11 mouse cellular contexts compared by ENCODE assay signal in the genomic region with DNA sequence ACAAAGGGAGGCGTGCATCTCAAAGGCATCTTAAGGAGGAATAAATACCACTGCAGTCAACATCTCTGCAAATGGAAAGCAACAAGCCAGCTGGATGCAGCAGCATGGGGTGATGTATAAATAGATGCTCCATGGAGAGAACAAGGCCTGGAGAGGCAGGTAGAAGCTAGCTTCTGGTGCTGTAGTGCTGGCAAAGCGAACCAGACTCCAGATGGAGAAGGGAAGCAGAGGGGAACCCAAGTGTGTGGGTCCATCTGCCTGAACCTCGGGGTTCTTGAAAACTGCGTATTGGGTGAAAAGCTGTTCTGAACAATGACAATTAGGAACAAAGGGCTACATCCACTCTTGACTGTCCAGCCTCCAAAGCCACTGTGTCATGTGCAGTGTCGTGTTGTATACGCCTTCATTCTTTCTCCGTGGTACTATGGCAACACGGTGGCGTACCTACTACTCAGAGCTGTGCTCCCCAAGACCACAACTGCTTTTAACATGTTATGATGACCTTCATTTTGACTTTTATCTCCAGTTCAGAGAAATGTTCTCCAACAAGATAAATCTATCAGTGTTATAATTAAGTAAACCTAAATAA. TPM values are rescaled to one million over a fixed set of nuclear protein-coding genes. Genes with fewer than 3 reads are reported as not detected.
A peak's percentile ranks its signal among the peaks of the same experiment; 100 is the strongest.
DNase-seq lines count a peak whose midpoint lies in the region; ATAC-seq and TF ChIP-seq lines count a peak whose summit lies in the region.
"Had no signal": no experiment of that assay in that cellular context is flagged by ENCODE, and none has a peak within 500 bp of the region (broad histone marks: within the 10 kb centered on the region; RNA-seq: fewer than 3 reads in every experiment).

No protein-coding gene starts in this region.

- no peak for ATAC-seq in kidney, postnatal 0 days (replicated peaks; ENCODE audit: low FRiP score, low read depth)
- peak; percentile 73 for ATAC-seq in frontal cortex, adult (ENCODE audit: low TSS enrichment)
- peak; percentile 31; the same call in 1 of the 2 replicates for ATAC-seq in neural tube, embryonic 15.5 days (ENCODE audit: low FRiP score)
- ATAC-seq in monocyte, adult 5-6 weeks (replicated peaks; ENCODE audit: insufficient number of reproducible peaks, low FRiP score, low TSS enrichment, poor library complexity, severe bottlenecking): no peak
- ATAC-seq in intestine, embryonic 16.5 days: no peak
- no peak for ATAC-seq in stomach, postnatal 0 days (ENCODE audit: low FRiP score, low TSS enrichment)

- no peaks in the 10 kb centered on the region for H3K36me3 ChIP-seq in kidney, postnatal 0 days (ENCODE audit: insufficient read depth, low read length)
- no peaks in the 10 kb centered on the region for H3K36me3 ChIP-seq in neural tube, embryonic 15.5 days
- H3K36me3 ChIP-seq in intestine, embryonic 16.5 days (ENCODE audit: control insufficient read depth, insufficient read depth, low read length): no peaks in the 10 kb centered on the region
- H3K36me3 ChIP-seq in stomach, postnatal 0 days (ENCODE audit: control insufficient read depth, insufficient read depth, low read length): no peaks in the 10 kb centered on the region

- WGBS in kidney, postnatal 0 days: 80% methylated on average over 9 of the region's 9 CpGs
- WGBS in neural tube, embryonic 15.5 days: 55% methylated on average over 9 of the region's 9 CpGs
- 74% methylated on average over 9 of the region's 9 CpGs for WGBS in intestine, embryonic 16.5 days
- 84% methylated on average over 9 of the region's 9 CpGs for WGBS in stomach, postnatal 0 days

- peak; percentile 1 for DNase-seq in kidney, postnatal 0 days (ENCODE audit: low spot score)
- DNase-seq in kidney, adult 18-20 months: no peak
- peak; percentile 46 to 65 for DNase-seq in layer of hippocampus, postnatal 14 days (ENCODE audit: low spot score in 2 of 2)
- DNase-seq in stomach, postnatal 0 days (ENCODE audit: low spot score): no peak
- DNase-seq: spleen, adult 18-20 months had no signal

- H3K4me1 ChIP-seq in kidney, postnatal 0 days (replicated peaks; ENCODE audit: insufficient read depth, low read length): no peaks in the 10 kb centered on the region
- H3K4me1 ChIP-seq in neural tube, embryonic 15.5 days: peaks cover 7% of the 10 kb centered on the region; the same call in 1 of the 2 replicates
- no peaks in the 10 kb centered on the region for H3K4me1 ChIP-seq in intestine, embryonic 16.5 days (ENCODE audit: control insufficient read depth, insufficient read depth, low read length)
- no peaks in the 10 kb centered on the region for H3K4me1 ChIP-seq in stomach, postnatal 0 days (replicated peaks; ENCODE audit: control insufficient read depth, insufficient read depth)

- no peaks in the 10 kb centered on the region for H3K27me3 ChIP-seq in kidney, postnatal 0 days (ENCODE audit: insufficient read depth, low read length)
- no peaks in the 10 kb centered on the region for H3K27me3 ChIP-seq in neural tube, embryonic 15.5 days (replicated peaks)
- H3K27me3 ChIP-seq in intestine, embryonic 16.5 days (replicated peaks; ENCODE audit: control insufficient read depth, insufficient read depth, low read length): no peaks in the 10 kb centered on the region
- no peaks in the 10 kb centered on the region for H3K27me3 ChIP-seq in stomach, postnatal 0 days (ENCODE audit: control insufficient read depth, insufficient read depth, low read length)

- H3K27ac ChIP-seq in kidney, postnatal 0 days: no peak overlapping the region
- H3K27ac ChIP-seq in neural tube, embryonic 15.5 days (replicated peaks): no peak overlapping the region
- no peak overlapping the region for H3K27ac ChIP-seq in intestine, embryonic 16.5 days (ENCODE audit: low read length)
- no peak overlapping the region for H3K27ac ChIP-seq in stomach, postnatal 0 days (replicated peaks)

- no peak overlapping the region for H3K4me3 ChIP-seq in kidney, postnatal 0 days (replicated peaks; ENCODE audit: low read depth, low read length)
- H3K4me3 ChIP-seq in neural tube, embryonic 15.5 days (replicated peaks): no peak overlapping the region
- no peak overlapping the region for H3K4me3 ChIP-seq in intestine, embryonic 16.5 days (ENCODE audit: low read length)
- H3K4me3 ChIP-seq in stomach, postnatal 0 days (ENCODE audit: low read depth, low read length): no peak overlapping the region

- TF ChIP-seq CTCF in kidney, postnatal 0 days (IDR thresholded peaks at IDR 0.05; ENCODE audit: low read depth): no peak
- TF ChIP-seq CTCF in stomach, postnatal 0 days (IDR thresholded peaks at IDR 0.05; ENCODE audit: low read depth): no peak

- no peaks in the 10 kb centered on the region for H3K9me3 ChIP-seq in kidney, postnatal 0 days (replicated peaks; ENCODE audit: low read length)
- H3K9me3 ChIP-seq in neural tube, embryonic 15.5 days (replicated peaks): no peaks in the 10 kb centered on the region
- H3K9me3 ChIP-seq in intestine, embryonic 16.5 days (ENCODE audit: control insufficient read depth, low read length): no peaks in the 10 kb centered on the region
- no peaks in the 10 kb centered on the region for H3K9me3 ChIP-seq in stomach, postnatal 0 days (ENCODE audit: control insufficient read depth, low read length)

- no peak for TF ChIP-seq EP300 in stomach, postnatal 0 days (optimal IDR thresholded peaks at IDR 0.05)

- H3K9ac ChIP-seq in kidney, postnatal 0 days (ENCODE audit: low read depth, low read length): no peak overlapping the region
- no peak overlapping the region for H3K9ac ChIP-seq in neural tube, embryonic 15.5 days (replicated peaks)
- no peak overlapping the region for H3K9ac ChIP-seq in intestine, embryonic 16.5 days (ENCODE audit: low read depth, low read length)
- no peak overlapping the region for H3K9ac ChIP-seq in stomach, postnatal 0 days (ENCODE audit: low read length)

- no peak overlapping the region for H3K4me2 ChIP-seq in kidney, postnatal 0 days (ENCODE audit: low read length)
- no peak overlapping the region for H3K4me2 ChIP-seq in neural tube, embryonic 15.5 days
- H3K4me2 ChIP-seq in intestine, embryonic 16.5 days (ENCODE audit: low read depth, low read length): no peak overlapping the region
- H3K4me2 ChIP-seq in stomach, postnatal 0 days (replicated peaks; ENCODE audit: low read depth): no peak overlapping the region

RNA-seq across cellular contexts. Expression of a gene that starts 53.8 kb away (rescaled TPM):
- 0.28 and 0.54 TPM in 2 replicates for polyA plus RNA-seq in kidney, postnatal 0 days (2015; fragmentation: Nextera tagmentation; extraction: Ambion mirVana)
- total RNA-seq in layer of hippocampus, postnatal 14 days (2021): 1 to 10 TPM; 6.3 to 7.6 TPM
- 3.0 and 3.1 TPM in 2 replicates for polyA plus RNA-seq in neural tube, embryonic 15.5 days (2015; fragmentation: Nextera tagmentation; extraction: Ambion mirVana)
- total RNA-seq in monocyte, adult 5-6 weeks (2017): not detected in 3 replicates
- polyA plus RNA-seq in intestine, embryonic 16.5 days (2015; fragmentation: Nextera tagmentation; extraction: Ambion mirVana): 0.60 and 0.70 TPM in 2 replicates
- polyA plus RNA-seq in stomach, postnatal 0 days (2015; fragmentation: Nextera tagmentation; extraction: Ambion mirVana): 0.33 and 0.70 TPM in 2 replicates
- total RNA-seq: hematopoietic stem cell, adult 5-6 weeks; megakaryocyte-erythroid progenitor cell, adult 5-6 weeks had no signal

Comparison
In these comparisons a context has a peak if more than half of its experiments do, and no peak if none do; other contexts are left out.
1. DNase-seq: peak in kidney, postnatal 0 days (single experiment) and layer of hippocampus, postnatal 14 days (2 of 2); none in kidney, adult 18-20 months (single experiment) and stomach, postnatal 0 days (single experiment).
2. ATAC-seq: peak in frontal cortex, adult (single experiment) and neural tube, embryonic 15.5 days (single experiment); none in kidney, postnatal 0 days (single experiment), monocyte, adult 5-6 weeks (single experiment), intestine, embryonic 16.5 days (single experiment) and stomach, postnatal 0 days (single experiment).